Mouse (Mus musculus) thymus, postnatal 14 days (tissue): ENCODE data around the gene Gabarapl2.

Source experiments
- DNase-seq: peaks from one replicate; pipeline ENCODE4 v3.0.0; 2021

The Gabarapl2 gene

DNA sequence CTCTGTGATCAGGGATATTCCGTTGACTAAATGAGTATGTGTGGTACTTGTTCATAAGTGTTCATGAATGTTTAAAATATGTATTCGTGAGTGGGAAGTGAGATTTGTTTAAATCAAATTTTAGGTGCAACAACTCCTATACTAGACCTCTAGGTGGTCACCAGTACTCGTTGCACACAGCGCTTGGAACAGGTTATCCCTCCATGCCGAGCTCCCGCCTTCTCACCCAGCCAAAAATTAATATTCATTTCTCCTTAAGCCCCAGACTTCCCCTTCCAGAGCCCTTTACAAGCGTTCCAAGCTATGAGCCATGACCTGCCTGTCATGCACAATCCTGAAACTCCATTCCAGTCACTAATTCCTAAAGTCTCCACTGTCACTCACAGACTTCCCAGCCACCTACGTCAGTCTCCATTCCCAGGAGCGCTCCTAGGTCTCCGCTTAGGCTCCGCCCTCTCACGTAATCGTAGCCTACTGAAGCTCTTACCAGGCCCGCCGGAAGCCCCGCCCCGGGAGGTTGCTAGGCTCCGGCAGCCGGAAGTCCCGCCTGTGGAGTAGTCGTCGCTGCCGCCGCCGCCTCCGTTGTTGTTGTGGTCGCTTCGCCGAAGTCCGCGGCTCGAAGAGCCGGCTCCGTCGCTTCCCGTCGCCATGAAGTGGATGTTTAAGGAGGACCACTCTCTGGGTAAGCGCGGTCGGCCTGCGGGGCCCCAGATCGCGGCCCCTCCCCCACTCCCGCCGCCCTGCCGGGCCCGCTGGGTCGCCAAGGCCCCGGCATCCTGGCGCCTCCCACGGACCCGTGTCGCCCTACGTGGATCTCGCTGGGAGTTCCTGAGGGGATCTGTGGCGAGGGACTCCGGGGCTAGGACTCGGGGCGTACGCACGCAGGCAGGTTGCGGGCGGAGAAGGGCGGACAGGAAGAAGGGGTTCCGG, at the start of gene Gabarapl2:
Gene Gabarapl2, plus strand, starts transcription at position 533 of the 930 bp plus-strand sequence.
- peak; percentile 96 for DNase-seq

- DNase-seq, result no peak
Observed at GRCm38 (mm10) chr8:111890911-111891303, 49.6 kb upstream of the Gabarapl2 start.

DNA sequence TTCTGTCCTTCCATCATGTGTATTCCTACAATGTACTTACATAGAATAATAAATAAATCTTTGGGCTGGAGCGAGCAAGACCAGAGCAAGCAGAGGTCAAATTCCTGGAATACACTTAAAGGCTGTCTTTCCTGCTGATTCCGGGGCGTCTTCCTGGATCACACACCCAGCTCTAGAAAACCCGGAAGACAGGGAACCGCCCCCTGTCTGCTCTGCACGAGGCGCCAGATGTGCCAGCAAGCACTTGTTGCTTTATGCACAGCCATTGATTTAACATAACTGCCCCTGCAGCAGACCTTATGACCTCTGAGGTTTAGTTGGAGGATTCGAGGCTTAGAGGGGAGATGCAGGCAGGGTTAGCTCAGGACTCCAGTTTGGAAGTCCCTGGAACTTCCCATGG, 48.5 kb upstream of the Gabarapl2 start:
- no peak for DNase-seq

DNA sequence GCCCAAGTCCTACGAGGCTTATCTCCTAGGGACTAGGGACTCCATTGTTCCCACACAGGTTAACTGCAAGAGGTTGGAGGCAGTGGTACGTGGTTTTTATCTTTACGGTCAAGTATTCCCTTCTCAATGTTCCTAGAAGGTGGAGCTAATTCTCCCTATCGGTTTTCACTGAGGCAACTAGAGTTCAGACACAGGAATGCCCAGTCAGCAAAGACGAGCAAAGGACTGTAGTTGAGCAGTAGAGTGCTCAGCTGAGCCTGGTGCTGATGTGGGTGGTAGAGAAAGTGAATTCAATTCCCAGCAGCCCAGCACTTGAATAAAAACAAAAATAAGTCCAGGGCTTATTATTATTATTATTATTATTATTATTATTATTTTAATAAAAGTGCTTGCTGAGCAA, 47.9 kb upstream of the Gabarapl2 start:
- no peak for DNase-seq

- no peak for DNase-seq
Observed at GRCm38 (mm10) chr8:111894955-111895354, 45.5 kb upstream of the Gabarapl2 start.

- no peak for DNase-seq
Observed at GRCm38 (mm10) chr8:111898586-111898985, 41.9 kb upstream of the Gabarapl2 start.

DNA sequence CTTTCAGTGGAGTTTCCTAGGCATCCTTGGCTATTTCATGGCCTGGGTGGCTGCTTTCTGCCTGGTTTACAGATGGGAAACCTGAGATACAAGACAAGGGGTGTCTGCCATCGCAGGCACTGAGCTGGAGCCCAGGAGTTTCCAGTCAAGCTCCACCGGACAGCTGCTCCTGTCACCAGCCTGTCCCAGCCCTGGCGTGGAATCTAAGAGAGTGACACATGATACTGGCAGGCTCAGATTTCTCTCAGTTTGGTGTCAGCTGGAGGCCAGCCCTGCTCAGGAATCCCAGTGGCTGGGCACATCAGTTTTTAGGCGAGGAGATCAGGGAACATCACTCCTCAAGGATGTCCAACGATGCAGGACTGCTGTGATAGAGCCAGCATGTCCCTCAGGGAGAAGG, 38.4 kb upstream of the Gabarapl2 start:
- DNase-seq, result no peak

DNA sequence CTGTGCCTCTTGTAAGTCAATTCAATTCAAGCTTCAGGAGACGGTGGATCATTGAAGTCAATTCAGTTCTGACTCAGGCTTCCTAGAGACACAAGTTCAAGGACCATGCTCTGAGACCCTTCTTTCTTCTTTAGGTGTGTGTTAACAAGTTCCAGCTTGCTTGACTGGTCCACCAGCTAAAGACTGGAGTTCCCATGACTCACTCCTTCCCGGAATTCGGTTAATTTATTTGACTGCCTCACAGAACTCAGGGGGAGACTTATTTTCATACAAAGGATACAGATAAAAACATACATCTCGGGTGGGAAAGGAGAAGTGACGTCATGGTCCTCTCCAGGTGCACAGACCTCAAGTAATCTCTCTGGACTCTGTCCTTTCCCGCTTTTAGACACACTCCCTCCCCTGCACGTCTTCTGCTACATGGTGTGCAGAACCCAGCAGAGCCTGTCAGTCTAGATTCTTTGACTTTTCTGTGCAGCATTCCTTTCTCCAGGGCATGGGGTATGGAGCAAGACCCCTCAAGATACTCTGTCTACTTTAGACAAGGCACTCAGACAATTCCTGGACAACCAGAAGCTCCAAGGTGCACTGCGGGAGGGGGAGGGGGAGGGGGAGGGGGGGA, 34.9 kb upstream of the Gabarapl2 start:
- no peak for DNase-seq

- DNase-seq, result no peak
Observed at GRCm38 (mm10) chr8:111909621-111910450, 30.7 kb upstream of the Gabarapl2 start, which contains the start of gene Chst5. TSS of gene Chst5 (minus strand) at chr8:111910447.

GRCm38 (mm10) chr8:111911572-111911971, 28.9 kb upstream of the Gabarapl2 start:
- DNase-seq, result no peak

- DNase-seq, result no peak
Observed at GRCm38 (mm10) chr8:111912860-111913432, 27.6 kb upstream of the Gabarapl2 start.

- peak; percentile 20 for DNase-seq
Observed at GRCm38 (mm10) chr8:111919663-111920062, 20.8 kb upstream of the Gabarapl2 start.

DNA sequence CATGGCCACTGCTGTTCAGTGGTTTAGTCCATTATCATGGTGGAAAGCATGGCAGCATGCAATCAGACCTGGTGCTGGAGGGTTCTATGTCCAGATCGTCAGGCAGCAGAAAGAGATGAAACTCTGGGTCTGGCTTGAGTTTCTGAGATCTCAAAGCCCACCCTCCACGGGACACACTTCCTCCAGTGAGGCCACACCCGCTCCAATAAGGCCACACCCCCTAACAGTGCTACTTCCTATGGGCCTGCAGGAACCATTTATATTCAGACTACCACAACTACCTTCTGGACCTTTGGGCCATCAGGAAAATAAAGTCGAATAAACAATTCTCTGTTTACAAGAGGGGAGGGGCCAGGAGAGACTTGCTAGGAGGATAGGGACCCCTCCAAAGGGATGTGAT, 19.5 kb upstream of the Gabarapl2 start:
- no peak for DNase-seq

DNA sequence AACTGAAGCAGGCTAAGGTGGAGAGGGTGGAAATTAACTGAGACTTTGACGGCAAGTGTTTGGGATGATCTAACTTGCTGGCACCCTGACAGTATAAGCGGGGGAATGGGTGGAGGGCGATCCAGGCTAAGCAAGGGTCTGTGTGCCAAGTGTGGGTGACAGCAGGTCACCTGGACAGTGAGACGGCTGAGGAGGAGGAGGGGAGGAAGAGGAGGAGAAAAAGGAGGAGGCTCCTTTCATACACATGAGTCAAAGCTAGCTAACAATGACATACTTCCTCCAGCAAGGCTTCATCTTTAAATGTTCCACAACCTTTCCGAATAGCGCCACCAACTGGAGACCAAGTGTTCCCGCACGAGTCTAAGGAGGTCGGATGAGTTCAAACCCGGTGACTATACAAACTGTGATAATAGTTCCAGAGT, 17.1 kb upstream of the Gabarapl2 start:
- peak; percentile 57 for DNase-seq

DNA sequence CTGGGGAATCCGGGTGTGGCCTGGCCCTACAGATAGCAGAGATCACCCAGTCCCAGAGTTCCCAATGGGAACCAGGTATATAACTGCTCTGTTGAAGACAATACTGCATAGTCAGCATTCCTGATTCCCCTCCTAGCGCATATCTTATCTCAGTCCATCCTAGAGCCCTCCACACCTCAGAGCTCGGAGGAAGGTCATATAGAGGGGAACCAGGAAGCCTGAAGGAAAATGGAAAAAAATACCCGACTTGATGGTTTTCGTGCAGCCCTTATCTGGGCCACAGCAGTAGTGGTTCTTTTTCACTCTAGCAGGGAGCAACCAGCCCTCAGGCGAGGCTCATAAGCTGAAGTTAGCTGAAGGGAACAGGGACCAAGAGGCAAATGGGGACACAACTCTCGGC, 15.5 kb upstream of the Gabarapl2 start:
- DNase-seq, result no peak

- no peak for DNase-seq
Observed at GRCm38 (mm10) chr8:111929648-111930344, 10.7 kb upstream of the Gabarapl2 start.

- no peak for DNase-seq
Observed at GRCm38 (mm10) chr8:111931721-111932120, 8.8 kb upstream of the Gabarapl2 start.

- DNase-seq, result peak; percentile 25
Observed at GRCm38 (mm10) chr8:111932580-111933336, 7.7 kb upstream of the Gabarapl2 start.

GRCm38 (mm10) chr8:111933348-111934076, 7.0 kb upstream of the Gabarapl2 start, which contains the start of gene Tmem231:
TSS of gene Tmem231 (minus strand) at chr8:111933881.
- peak; percentile 91 for DNase-seq

DNA sequence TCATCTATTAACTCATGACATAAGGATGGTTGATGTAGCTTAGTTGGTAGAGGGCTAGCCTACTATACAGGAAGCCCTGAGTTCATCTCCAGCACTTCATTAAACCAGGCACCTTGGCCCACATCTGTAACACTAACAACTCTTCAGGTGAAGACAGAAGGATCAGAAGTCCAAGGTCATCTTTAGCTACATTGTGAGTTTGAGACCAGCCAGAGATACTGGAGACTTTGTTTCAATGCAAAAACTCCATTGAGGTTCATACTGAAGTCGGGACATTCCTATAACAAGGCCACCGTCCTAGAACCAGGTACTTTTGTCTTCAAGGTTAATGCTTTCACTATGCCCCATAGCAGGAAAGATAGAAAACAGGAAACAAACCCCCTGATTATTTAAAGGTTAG, 6.3 kb upstream of the Gabarapl2 start:
- DNase-seq, result no peak

GRCm38 (mm10) chr8:111937184-111937583, 3.3 kb upstream of the Gabarapl2 start:
- DNase-seq, result no peak
